Mouse (Mus musculus): Measurements from ENCODE around the gene Kpna2.
"Not testable (repeated sequence)": the region's sequence is repeated elsewhere in the genome, so short reads cannot be mapped to it uniquely, and the experiment has no call there.

The Kpna2 gene

GRCm38 (mm10) chr11:106999151-106999948, at the start of gene Kpna2:
Gene Kpna2, minus strand, starts transcription at chr11:106999541.
- DNase-seq, result peak; percentile 89

- DNase-seq, result no peak
Observed at GRCm38 (mm10) chr11:107046766-107047620, 47.7 kb upstream of the Kpna2 start.

- no peak for DNase-seq
Observed at GRCm38 (mm10) chr11:107045546-107045945, 46.2 kb upstream of the Kpna2 start.

DNA sequence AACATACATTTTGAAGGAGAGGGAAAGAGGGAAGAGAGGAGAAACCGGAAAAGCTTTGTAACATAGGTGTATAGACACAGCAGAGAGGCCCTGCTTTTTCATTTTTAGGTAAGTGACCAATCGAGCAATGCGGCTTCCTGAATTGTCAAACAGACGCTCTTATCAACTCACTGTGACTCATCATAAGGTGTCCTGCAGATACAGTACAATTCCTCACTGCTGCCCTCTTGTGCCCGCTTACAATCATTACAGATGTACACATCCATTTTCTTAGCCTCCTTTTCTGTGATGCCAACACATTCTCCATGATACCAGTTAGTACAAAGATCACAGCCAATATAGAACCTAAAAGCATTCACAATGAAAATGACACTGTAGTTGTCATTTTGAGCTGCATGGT, 45.0 kb upstream of the Kpna2 start:
- DNase-seq, result peak; percentile 70

DNA sequence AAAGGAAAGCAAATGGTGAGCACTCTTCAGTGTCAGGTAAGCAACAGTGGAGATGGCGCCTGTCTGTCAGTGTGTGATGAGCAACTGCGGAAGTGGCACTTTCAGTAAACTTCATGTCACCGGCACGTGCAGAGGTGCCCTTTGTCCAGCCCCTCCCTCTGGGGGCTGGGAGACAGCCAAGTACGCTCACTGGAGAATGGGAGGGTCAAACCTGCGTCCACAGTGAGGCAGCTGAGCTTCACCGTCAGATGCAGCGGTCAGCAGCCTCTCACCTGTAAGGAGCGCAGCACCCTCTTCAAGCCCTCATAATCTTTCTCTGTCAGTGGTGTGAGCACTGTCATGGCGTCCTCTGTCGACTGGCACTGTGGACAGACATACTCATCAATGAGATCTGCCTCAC, 44.0 kb upstream of the Kpna2 start:
- no peak for DNase-seq

DNA sequence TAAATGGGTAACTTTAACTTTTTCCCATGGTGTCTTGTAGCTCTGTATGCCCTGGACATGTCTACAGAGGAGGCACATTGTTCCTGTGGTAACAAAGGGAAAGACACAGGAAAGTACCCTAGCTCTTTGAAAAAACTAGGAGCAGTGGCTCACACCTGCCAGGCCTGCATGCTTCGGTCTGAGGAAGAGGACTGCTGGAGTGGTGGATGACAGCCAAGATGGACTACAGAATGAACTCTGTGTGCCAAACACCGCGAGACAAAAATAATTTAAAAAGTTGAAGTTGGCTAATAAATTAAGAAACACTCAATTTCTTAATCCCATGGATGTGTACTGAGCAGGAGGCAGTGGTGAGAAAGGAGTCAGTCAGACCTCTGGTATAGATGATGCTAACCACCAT, 42.1 kb upstream of the Kpna2 start:
- no peak for DNase-seq

- DNase-seq, result no peak
Observed at GRCm38 (mm10) chr11:107039417-107039816, 40.1 kb upstream of the Kpna2 start.

GRCm38 (mm10) chr11:107034085-107034810, 34.9 kb upstream of the Kpna2 start:
- DNase-seq, result no peak

DNA sequence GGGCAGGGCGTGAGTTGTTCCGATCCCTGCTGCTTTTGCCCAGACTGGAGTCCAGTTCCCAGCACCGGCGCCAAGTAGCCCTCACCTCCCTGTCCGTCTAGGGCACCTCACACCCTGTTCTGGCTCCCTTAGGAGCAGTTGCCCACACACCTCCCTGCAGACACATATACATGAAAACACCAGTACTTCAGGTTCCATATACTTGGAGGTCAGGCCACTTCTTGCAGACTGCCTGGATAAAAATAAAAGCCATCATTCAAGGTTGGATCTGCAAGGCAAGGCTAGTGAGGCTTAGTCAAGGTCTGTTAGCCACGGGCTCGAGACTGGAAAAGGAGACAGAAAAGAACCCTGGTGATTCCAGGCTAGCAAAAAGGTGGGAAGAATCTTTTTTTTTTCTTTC, 32.3 kb upstream of the Kpna2 start:
- DNase-seq, result no peak

- peak; percentile 53 for DNase-seq
Observed at GRCm38 (mm10) chr11:107029536-107029935, 30.2 kb upstream of the Kpna2 start.

DNA sequence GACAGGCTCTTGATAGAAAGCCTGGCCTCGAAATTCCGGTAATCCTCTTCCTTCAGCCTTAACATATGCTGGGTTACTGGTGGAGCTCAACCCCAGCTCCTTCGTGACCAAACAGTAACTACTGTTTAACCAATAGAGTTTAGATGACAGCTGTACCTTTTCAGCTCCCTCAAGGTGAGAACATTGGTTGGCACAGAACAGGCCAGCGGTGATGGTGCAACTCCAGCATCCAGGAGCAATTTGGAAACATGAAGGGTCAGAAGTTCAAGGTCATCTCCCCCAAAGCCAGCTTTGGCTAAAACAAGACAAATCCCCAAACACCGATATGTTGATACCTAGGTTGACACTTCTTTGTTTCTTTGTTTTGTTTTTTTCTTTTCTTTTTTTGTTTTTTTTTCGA, 29.4 kb upstream of the Kpna2 start:
- no peak for DNase-seq

GRCm38 (mm10) chr11:107028275-107028618, 28.9 kb upstream of the Kpna2 start:
- no peak for DNase-seq

DNA sequence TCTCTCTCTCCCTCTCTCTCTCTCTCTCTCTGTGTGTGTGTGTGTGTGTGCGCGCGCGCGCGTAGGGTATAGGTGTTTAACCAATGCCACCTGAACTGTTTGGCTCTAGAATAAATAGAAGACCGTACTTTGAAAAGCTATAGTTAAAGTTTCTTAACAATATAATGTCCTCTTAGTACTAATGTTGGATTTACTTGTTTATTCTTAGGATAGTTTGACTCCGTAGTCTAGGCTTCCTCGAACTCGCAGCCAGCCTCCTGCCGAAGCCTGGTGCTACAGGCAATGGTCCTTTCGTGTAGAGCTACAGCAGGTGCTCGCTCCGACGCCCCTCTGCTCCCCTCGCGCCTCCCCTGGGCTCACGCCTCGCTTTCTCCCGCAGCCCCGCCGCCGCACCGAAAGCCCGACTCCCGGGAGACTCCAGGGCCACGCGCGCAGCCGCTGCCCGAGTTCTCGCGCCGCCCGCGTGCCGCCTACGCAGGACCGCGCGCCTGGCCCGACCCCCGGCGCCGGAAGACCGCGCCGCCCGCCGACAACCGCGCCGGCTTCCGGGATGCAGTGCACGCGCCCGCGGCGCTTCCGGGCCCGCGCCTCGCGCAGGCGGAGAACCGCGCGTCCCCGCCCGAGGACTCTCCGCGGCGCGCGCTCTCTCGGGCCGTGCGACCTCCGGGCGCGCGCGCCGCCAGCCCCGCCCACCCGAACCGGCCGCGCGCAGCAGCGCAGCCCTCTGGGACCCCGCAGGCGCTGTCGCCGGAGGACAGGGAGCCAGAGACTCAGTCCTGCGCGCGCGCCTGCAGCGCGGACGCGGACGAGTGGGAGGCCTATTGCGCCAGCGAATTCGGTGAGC, 28.3 kb upstream of the Kpna2 start:
- peak; percentile 92 for DNase-seq

DNA sequence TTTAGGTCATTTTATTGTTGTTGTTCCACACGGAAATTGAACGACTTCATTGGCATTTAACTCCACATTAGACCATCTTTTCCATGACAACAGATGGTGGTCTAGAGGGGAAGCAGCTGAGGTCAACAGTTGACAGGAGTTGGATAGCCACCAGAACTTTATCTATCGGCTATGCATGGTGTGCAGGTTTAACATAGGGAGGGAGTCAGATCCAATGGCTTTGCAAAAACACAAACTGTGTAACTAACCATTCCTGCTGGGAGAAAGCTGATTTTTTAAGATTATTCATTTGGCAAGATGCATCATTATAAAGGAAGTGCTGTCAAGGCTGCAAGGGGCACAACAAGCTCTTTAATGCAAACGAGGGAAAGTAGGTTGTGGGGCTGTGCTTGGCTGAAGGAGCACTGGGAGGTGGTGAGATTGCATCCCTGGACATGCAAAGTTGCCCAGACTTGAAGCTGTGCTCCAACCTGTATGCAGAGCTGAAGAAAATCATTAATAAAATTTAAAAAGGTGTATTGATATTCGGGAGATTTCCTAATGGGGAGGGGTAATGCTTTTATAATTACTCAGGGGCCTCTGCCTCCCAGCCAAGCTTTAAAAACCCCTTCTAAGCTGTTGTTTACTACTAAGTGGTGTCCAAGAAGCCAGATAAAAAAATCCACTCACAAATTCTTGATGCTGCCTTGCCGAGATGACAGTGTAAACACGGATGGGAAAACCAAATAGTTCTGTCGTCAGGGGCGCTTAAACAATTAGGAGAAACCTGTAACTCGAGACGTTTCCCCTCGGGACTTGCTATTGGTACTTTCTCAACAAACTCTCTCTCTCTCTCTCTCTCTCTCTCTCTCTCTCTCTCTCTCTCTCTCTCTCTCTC, 27.5 kb upstream of the Kpna2 start:
- DNase-seq, result no peak

GRCm38 (mm10) chr11:107025411-107026321, 26.3 kb upstream of the Kpna2 start, which contains the start of gene 1810010H24Rik:
Gene 1810010H24Rik, plus strand, starts transcription at chr11:107025681.
- no peak for DNase-seq

DNA sequence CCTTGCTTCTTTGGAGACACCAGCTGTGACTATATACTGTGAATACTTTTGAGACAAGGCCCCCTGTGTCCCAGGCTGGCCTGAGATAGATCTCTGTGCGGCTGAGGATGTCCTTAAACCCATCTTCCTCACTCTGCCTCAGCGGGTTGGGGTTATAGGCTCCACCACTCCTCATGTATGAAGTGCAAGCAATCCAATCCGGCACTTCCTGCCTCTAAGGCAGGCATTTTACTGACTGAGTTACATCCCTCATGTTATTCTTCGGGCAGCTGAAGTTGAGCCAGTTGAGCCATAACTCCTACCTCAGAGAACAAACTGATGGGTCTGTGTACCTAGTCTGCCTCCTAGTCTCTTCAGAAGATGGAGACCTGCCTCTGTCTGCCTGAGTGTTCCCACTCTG, 25.1 kb upstream of the Kpna2 start:
- no peak for DNase-seq

DNA sequence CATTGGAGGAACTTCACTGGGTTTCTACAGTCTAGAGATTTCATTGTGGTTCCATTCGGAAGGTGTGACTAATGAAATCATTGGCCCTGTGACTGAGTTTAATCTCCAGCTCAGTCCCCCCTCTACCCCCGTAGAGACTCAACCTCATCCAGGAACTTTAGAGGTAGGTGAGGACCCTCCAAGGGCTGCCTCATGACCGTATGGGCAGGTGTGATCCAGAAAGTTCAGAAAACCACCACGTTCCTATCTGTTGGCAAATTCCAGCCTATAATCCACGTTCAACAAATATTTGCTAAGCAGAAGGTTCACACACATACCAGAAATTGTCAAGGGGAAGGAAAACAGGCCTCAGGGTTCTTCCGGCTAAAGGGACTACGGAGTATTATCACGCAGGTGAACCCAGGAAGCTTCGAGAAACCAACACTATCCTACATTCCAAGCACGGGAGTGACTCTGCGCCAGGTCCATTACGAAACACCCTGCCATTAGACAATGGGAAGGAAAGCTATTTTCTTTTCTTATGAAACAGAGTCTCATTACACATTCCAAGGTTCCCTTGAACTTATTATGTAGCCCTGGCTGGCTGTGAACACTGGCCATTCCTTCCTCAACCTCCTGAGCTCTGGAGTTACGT, 22.8 kb upstream of the Kpna2 start:
- no peak for DNase-seq

- not testable (repeated sequence) for DNase-seq
Observed at GRCm38 (mm10) chr11:107019722-107020121, 20.4 kb upstream of the Kpna2 start.

GRCm38 (mm10) chr11:107019318-107019717, 20.0 kb upstream of the Kpna2 start:
- DNase-seq, result no peak

DNA sequence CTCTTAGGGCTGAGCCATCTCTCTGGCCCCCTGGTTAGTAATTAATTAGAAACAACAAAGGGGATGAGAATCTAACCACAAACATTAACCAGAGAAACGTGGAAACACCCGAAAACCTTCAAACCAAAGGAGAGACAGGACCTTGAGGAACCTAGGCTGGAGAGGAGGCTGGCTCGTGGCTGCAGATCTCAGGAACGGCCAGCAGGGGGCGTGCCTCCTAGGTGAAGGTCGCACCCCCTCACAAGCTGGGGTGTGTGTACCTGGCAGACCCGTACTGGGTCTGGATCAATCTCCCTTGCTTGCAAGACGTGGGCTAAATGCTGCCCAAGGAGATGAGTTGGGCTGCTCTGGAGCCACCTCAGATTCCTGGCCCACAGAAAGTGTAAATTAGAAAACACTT, 19.3 kb upstream of the Kpna2 start:
- no peak for DNase-seq
